Mouse (Mus musculus) mature B cell (primary cell): Measurements from ENCODE around the gene Rab5c.

Experiments used
- in situ Hi-C: fragments of 300-500 bp; cut with MboI; formaldehyde crosslinking; loops from 2 replicates; pipeline ENCODE4 v1.14.3; 2019

Rab5c gene

GRCm38 (mm10) chr11:100720345-100720744 is 17.7 kb downstream of the Rab5c start:
- in situ Hi-C loops = no loop called here

GRCm38 (mm10) chr11:100719893-100720292 is 18.1 kb downstream of the Rab5c start:
- in situ Hi-C loops = no loop called here

GRCm38 (mm10) chr11:100719312-100719711 is 18.7 kb downstream of the Rab5c start:
- in situ Hi-C loops = no loop called here

DNA sequence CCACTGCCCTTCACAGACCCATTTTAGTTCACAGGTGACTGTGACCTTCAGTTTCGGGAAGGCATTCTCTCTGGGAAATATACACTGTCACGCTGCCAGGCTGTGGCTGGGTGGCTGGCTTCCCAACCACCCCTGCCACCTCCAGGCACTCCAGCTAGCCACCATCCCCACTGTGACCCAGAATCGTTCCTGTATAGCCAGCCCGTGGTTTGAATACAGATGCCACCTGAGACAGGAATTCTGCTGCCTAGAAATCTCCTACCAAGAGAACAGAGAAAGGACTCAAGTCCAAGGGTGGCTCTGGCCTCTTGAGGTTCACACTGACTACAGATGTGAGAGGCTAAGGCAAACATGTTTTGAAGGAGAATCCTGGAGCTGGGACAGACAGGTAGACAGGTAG is 19.1 kb downstream of the Rab5c start:
- in situ Hi-C loops = no loop called here

- in situ Hi-C loops = no loop called here
Measured at GRCm38 (mm10) chr11:100718462-100718861, 19.6 kb downstream of the Rab5c start.

GRCm38 (mm10) chr11:100716649-100717048 is 21.4 kb downstream of the Rab5c start:
- in situ Hi-C loops = no loop called here

GRCm38 (mm10) chr11:100714948-100715347 is 23.1 kb downstream of the Rab5c start:
- in situ Hi-C loops = no loop called here

- in situ Hi-C loops = no loop called here
Measured at GRCm38 (mm10) chr11:100714534-100714915, 23.5 kb downstream of the Rab5c start.

DNA sequence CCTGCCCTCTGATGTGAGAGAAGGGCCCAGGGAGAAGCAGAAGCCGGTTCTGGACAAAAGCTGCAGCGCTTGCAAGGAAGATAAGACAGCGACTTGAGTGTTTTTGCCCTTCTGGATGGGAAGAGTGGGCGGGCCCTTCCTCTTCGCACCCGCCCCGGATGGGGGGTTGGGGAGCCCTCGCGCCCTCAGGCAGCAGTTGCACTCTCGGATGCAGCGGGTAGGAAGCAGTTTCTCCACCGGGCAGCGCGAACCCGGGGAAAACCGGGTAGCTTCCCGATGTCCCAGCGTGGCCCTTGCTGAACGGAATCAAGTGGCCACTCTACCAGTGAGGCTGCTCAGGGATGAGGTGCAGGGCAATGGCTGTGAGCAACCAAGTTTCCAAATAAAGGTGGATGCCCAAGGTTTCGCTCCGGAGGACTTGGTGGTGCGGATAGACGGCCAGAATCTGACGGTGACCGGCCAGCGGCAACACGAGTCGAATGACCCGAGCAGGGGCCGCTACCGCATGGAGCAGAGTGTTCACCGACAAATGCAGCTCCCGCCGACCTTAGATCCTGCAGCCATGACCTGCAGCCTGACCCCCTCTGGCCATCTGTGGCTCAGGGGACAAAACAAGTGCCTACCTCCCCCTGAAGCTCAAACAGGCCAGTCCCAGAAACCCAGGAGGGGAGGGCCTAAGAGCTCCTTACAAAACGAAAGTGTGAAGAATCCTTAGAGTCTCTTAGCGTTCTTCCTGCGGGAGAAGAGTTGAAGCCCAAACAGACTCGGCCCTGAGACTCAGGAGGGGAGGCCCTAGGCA is 24.1 kb downstream of the Rab5c start, which contains the start of gene Hspb9:
Gene Hspb9 (plus strand): TSS at position 116 of the 799 bp plus-strand sequence.
- in situ Hi-C loops = no loop called here

- in situ Hi-C loops = no loop called here
Measured at GRCm38 (mm10) chr11:100713174-100713573, 24.8 kb downstream of the Rab5c start.

GRCm38 (mm10) chr11:100711783-100712615 is 26.0 kb downstream of the Rab5c start, which contains the start of gene Kat2a:
TSS of gene Kat2a (minus strand) at chr11:100712465.
- in situ Hi-C loops = no loop called here

- in situ Hi-C loops = no loop called here
Measured at GRCm38 (mm10) chr11:100710977-100711376, 27.0 kb downstream of the Rab5c start.

GRCm38 (mm10) chr11:100710528-100710927 is 27.5 kb downstream of the Rab5c start:
- in situ Hi-C loops = no loop called here

GRCm38 (mm10) chr11:100709201-100709810 is 28.7 kb downstream of the Rab5c start:
- in situ Hi-C loops = no loop called here

GRCm38 (mm10) chr11:100705095-100705747 is 32.8 kb downstream of the Rab5c start:
- in situ Hi-C loops = no loop called here

DNA sequence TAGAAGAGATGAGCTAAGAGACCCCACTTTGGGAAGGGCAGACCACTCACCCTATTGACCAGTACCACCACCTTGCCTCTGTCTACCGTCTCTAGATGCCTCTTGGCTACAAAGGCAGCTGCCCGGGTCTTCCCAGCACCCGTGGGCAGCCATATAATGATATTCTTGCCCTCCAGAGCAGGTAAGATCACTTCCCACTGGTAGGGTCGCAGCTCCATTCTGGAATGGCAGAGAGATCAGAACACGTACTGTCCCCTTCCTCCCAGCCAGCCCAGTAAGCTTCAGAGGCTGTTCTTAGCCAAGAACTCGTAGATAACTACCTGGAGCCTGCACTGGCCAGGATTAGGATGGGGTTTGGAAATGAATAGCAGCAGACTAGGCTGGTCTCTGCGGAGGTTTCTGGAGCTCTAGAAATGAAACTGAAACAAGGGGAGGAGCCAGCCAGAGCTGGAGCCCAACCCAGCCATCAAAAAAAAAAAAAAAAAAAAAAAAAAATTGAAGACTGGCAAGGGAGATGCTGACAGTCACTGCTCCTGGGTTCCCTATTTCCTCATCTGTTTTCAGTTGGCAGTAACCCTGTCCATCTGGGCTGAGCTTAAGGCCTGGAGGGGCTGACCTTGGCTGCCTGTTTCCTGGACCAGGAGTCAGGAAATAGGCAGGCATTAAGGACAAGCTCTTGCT is 34.0 kb downstream of the Rab5c start, which contains the start of gene Dhx58:
Gene Dhx58 (minus strand): TSS at position 421 of the 681 bp plus-strand sequence.
- in situ Hi-C loops = loop anchor here (5.0 kb wide), 1 partner anchor 132 kb away; the partner anchor contains the start of gene Cnp

DNA sequence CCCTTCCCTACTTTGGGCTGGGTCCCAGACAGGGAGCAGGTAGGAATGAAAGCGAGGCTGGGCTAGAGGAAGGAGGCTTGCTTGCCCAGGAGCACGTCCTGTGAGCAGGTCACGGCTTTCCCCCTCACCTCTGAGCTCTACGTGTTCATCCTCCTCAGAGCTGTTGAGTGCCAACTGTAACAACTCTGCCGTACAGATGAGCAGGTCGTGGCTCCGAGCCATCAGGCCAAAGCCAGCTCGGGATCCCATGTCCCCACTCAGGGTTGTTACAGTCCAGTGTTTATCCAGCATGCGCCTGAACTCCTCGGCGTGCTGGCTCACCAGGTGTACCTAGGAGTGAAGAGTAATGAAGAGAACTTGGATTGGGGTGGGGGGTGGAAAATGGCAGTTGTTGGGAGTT is 34.6 kb downstream of the Rab5c start:
- in situ Hi-C loops = loop anchor here (5.0 kb wide), 1 partner anchor 131 kb away; the partner anchor contains the start of gene Cnp

DNA sequence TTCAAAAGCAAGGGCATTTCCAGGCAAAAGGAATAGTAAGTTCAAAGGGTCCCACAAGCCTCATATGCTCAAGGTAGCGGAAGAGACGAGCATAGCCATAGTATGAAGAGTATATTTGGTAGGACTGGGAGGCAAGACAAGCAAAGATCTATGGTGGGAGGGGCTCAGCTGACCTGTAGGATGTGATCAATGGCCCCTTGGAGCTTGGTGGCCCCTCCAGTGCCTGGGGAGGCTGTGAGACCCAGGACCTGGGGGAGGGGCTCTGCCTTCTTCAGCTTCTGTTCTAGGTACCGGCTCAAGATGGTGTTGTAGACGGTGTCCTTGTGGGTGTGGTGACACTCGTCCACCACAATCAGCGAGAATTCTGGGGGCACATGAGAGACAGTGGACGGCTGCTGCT is 35.1 kb downstream of the Rab5c start:
- in situ Hi-C loops = loop anchor here (5.0 kb wide), 1 partner anchor 131 kb away; the partner anchor contains the start of gene Cnp

DNA sequence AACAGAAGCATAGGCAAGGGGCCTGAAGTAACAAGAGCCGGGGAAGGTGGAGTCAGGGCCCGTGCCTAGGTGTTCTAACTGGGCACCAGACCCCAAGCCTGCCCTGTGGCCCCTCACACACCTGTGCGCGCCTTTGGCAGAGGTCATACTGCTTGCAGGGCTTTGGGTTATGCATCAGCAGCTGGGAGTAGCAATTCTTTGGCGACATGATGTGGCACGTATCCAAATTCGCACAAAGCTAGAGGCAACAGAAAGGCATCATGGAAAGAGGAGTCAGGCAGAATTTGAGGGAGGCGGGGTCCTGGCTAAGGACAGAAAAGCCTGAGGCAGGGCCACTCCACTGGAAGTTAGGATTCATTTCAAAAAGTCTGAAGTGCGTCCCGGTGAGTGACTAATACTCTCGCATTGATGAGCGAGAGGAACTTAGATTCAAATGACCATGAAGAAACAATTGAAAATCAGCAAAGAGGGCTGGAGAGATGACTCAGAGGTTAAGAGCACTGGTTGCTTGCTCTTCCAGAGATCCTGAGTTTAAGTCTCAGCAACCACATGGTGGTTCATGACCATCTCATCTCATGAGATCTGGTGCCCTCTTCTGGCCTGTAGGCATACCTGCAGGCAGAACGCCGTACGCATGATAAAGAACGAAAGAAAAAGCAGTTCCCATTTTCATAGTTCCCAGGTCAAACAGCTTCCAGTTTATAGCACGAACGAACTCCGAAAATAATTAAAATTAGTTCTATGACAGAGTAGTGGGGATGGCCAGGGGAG is 35.7 kb downstream of the Rab5c start:
- in situ Hi-C loops = loop anchor here (5.0 kb wide), 1 partner anchor 130 kb away; the partner anchor contains the start of gene Cnp

DNA sequence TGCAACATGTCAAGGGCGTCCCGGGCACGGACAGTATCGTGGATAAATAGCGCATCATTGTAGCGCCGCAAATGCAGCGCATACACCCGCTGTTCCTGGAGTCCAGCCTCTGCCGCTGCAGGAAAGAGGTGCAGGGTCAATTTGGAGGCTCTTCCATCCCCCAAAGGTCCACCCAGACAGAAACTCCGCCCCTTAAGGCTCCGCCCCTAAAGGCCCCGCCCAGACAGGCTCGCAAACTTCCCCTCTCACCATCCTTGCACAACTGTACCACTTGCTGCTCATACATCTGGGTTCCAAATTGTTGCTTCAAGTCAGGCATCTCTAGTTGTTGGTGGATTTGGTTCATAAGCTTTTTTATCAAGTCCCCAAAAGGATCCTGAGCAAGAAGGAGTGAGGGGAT is 36.7 kb downstream of the Rab5c start:
- in situ Hi-C loops = loop anchor here (5.0 kb wide), 1 partner anchor 129 kb away; the partner anchor contains the start of gene Cnp
